In the genomic region with DNA sequence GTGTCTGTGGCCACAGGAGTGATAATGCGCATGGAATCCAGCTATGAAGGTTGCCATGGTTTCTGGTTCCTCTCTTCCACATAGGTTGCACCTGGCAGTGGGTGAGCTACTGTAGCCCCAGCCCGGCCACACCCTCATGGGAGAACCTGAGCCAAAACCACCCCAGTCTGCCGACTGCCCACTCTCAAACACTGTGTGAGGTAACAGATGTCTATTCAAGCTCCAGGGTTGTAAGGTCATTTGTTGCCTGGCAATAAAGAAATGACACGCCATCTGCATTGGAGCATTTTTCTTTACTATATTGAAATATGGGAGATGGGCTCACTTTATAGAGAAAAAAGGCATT, we compare ENCODE assay signal across 8 mouse cellular contexts. TPM values are rescaled to one million over a fixed set of nuclear protein-coding genes. Genes with fewer than 3 reads are reported as not detected.
A peak's percentile ranks its signal among the peaks of the same experiment; 100 is the strongest.
DNase-seq lines count a peak whose midpoint lies in the region; ATAC-seq lines count a peak whose summit lies in the region.

No protein-coding gene starts in this region.

- H3K9ac ChIP-seq in forebrain, embryonic 16.5 days (replicated peaks; ENCODE audit: low read depth, low read length): peak overlapping the region; percentile 70
- peak overlapping the region; percentile 86; the same call in 1 of the 2 replicates for H3K9ac ChIP-seq in limb, embryonic 12.5 days (replicated peaks)
- H3K9ac ChIP-seq in neural tube, embryonic 13.5 days: peak overlapping the region; percentile 90

- 0 out of 2 replicates have a peak, but pooled peaks cover 4% of the 10 kb centered on the region for H3K9me3 ChIP-seq in megakaryocyte, embryonic 14.5 days
- no peaks in the 10 kb centered on the region for H3K9me3 ChIP-seq in forebrain, embryonic 16.5 days (ENCODE audit: control insufficient read depth, low read length)
- no peaks in the 10 kb centered on the region for H3K9me3 ChIP-seq in limb, embryonic 12.5 days
- H3K9me3 ChIP-seq in neural tube, embryonic 13.5 days: no peaks in the 10 kb centered on the region

- H3K27me3 ChIP-seq in megakaryocyte, embryonic 14.5 days (replicated peaks): peaks cover 3% of the 10 kb centered on the region
- no peaks in the 10 kb centered on the region for H3K27me3 ChIP-seq in forebrain, embryonic 16.5 days (replicated peaks; ENCODE audit: control insufficient read depth, insufficient read depth, low read length)
- H3K27me3 ChIP-seq in limb, embryonic 12.5 days: no peaks in the 10 kb centered on the region
- no peaks in the 10 kb centered on the region for H3K27me3 ChIP-seq in neural tube, embryonic 13.5 days

- DNase-seq in embryo, embryonic 10 days (ENCODE audit: low spot score): peak; percentile 24
- no peak for DNase-seq in embryo, embryonic 11 days

- H3K4me1 ChIP-seq in megakaryocyte, embryonic 14.5 days: peaks cover 55% of the 10 kb centered on the region
- peaks cover 32% of the 10 kb centered on the region for H3K4me1 ChIP-seq in forebrain, embryonic 16.5 days (replicated peaks; ENCODE audit: control insufficient read depth, insufficient read depth, low read length)
- peaks cover 44% of the 10 kb centered on the region for H3K4me1 ChIP-seq in limb, embryonic 12.5 days (replicated peaks)
- H3K4me1 ChIP-seq in neural tube, embryonic 13.5 days (replicated peaks): peaks cover 46% of the 10 kb centered on the region

- ATAC-seq in megakaryocyte, adult 5-6 weeks (ENCODE audit: poor library complexity, severe bottlenecking): no peak
- no peak for ATAC-seq in forebrain, embryonic 16.5 days
- ATAC-seq in limb, embryonic 12.5 days (ENCODE audit: insufficient number of reproducible peaks, insufficient read depth, low FRiP score, low TSS enrichment, low read depth): no peak
- ATAC-seq in neural tube, embryonic 13.5 days (ENCODE audit: low read depth): no peak
- no peak for ATAC-seq in inflammation-experienced regulatory T-cells, adult 6 months

- no peaks in the 10 kb centered on the region for H3K36me3 ChIP-seq in megakaryocyte, embryonic 14.5 days (replicated peaks; ENCODE audit: low read length)
- no peaks in the 10 kb centered on the region for H3K36me3 ChIP-seq in forebrain, embryonic 16.5 days (ENCODE audit: control insufficient read depth, insufficient read depth)
- H3K36me3 ChIP-seq in limb, embryonic 12.5 days: no peaks in the 10 kb centered on the region
- H3K36me3 ChIP-seq in neural tube, embryonic 13.5 days: no peaks in the 10 kb centered on the region

- peak overlapping the region; percentile 97 for H3K27ac ChIP-seq in forebrain, embryonic 16.5 days (ENCODE audit: low read length)
- H3K27ac ChIP-seq in limb, embryonic 12.5 days: peak overlapping the region; percentile 99
- peak overlapping the region; percentile 99 for H3K27ac ChIP-seq in neural tube, embryonic 13.5 days (replicated peaks)

- 24% methylated on average over 4 of the region's 4 CpGs for WGBS in forebrain, embryonic 16.5 days
- WGBS in limb, embryonic 12.5 days: 33% methylated on average over 4 of the region's 4 CpGs
- 16% methylated on average over 4 of the region's 4 CpGs for WGBS in neural tube, embryonic 13.5 days

- peak overlapping the region; percentile 93 for H3K4me3 ChIP-seq in megakaryocyte, embryonic 14.5 days (replicated peaks)
- peak overlapping the region; percentile 54 for H3K4me3 ChIP-seq in forebrain, embryonic 16.5 days (replicated peaks; ENCODE audit: low read length)
- peak overlapping the region; percentile 54 for H3K4me3 ChIP-seq in limb, embryonic 12.5 days (replicated peaks)
- peak overlapping the region; percentile 51 for H3K4me3 ChIP-seq in neural tube, embryonic 13.5 days

- peak overlapping the region; percentile 75 for H3K4me2 ChIP-seq in forebrain, embryonic 16.5 days (ENCODE audit: low read length)
- peak overlapping the region; percentile 91 for H3K4me2 ChIP-seq in limb, embryonic 12.5 days
- H3K4me2 ChIP-seq in neural tube, embryonic 13.5 days: peak overlapping the region; percentile 92

RNA-seq across cellular contexts. Expression of a gene that starts 33.0 kb away (rescaled TPM):
- 2,399 and 2,630 TPM in 2 replicates for polyA plus RNA-seq in megakaryocyte, embryonic 14.5 days (2012; ENCODE audit: insufficient read depth, low replicate concordance)
- 4,212 and 4,544 TPM in 2 replicates for total RNA-seq in megakaryocyte, adult 5-6 weeks (2015)
- total RNA-seq in megakaryocyte, adult 5-6 weeks (2017): 2,305 and 2,430 TPM in 2 replicates
- 4,159 and 4,175 TPM in 2 replicates for polyA plus RNA-seq in forebrain, embryonic 16.5 days (2015; fragmentation: Nextera tagmentation; extraction: Ambion mirVana)
- polyA plus RNA-seq in limb, embryonic 12.5 days (2016; fragmentation: Nextera tagmentation; extraction: Ambion mirVana): 2,805 and 2,814 TPM in 2 replicates
- polyA plus RNA-seq in neural tube, embryonic 13.5 days (2015; fragmentation: Nextera tagmentation; extraction: Ambion mirVana): 3,932 and 3,979 TPM in 2 replicates
- polyA plus RNA-seq in inflammation-experienced regulatory T-cells, adult 6 months (2017; shearing (Covaris generic)): 1,000 to 10,000 TPM; 2,239 to 4,634 (median 2,897) TPM

RNA-seq across cellular contexts. Expression of a gene that starts 45.9 kb away (rescaled TPM):
- 1.7 and 3.0 TPM in 2 replicates for polyA plus RNA-seq in megakaryocyte, embryonic 14.5 days (2012; ENCODE audit: insufficient read depth, low replicate concordance)
- total RNA-seq in megakaryocyte, adult 5-6 weeks (2015): not detected in 2 replicates
- not detected in 2 replicates for total RNA-seq in megakaryocyte, adult 5-6 weeks (2017)
- polyA plus RNA-seq in forebrain, embryonic 16.5 days (2015; fragmentation: Nextera tagmentation; extraction: Ambion mirVana): 1.3 and 1.5 TPM in 2 replicates
- 0.64 TPM in 2 replicates for polyA plus RNA-seq in limb, embryonic 12.5 days (2016; fragmentation: Nextera tagmentation; extraction: Ambion mirVana)
- 1.3 and 1.5 TPM in 2 replicates for polyA plus RNA-seq in neural tube, embryonic 13.5 days (2015; fragmentation: Nextera tagmentation; extraction: Ambion mirVana)
- polyA plus RNA-seq in inflammation-experienced regulatory T-cells, adult 6 months (2017; shearing (Covaris generic)): under 1 TPM in 1 of 3 experiments, not detected in 2; 0.98 TPM
